Mouse (Mus musculus) limb, embryonic 15.5 days (tissue): ENCODE results near the gene Ms4a15. TPM values are rescaled to one million over a fixed set of nuclear protein-coding genes. Genes with fewer than 3 reads are reported as not detected.

Source experiments
- ATAC-seq: fragments of 200-750 bp; cut with Nextera tagmentation; 2 replicates; pipeline ENCODE4 v1.8.0; 2017; ENCODE audit warnings: low read depth, moderate TSS enrichment; ENCODE audit not compliant: insufficient number of reproducible peaks, low FRiP score, low TSS enrichment
- H3K27ac ChIP-seq: fragments of 300-500 bp; sonication (generic); 2 replicates; pipeline ENCODE4 v1.5.1; 2015; ENCODE audit warnings: moderate library complexity, mild to moderate bottlenecking, inconsistent platforms
- H3K27me3 ChIP-seq: fragments of 300-500 bp; sonication (generic); 2 replicates; pipeline ENCODE4 v1.6.1; 2015; ENCODE audit warnings: inconsistent platforms
- H3K36me3 ChIP-seq: fragments of 300-500 bp; sonication (generic); 2 replicates; pipeline ENCODE4 v1.6.1; 2015; ENCODE audit warnings: inconsistent platforms
- H3K4me1 ChIP-seq: fragments of 300-500 bp; sonication (generic); 2 replicates; pipeline ENCODE4 v1.6.1; 2015; ENCODE audit warnings: inconsistent platforms
- H3K4me2 ChIP-seq: fragments of 300-500 bp; sonication (generic); 2 replicates; pipeline ENCODE4 v1.6.1; 2015; ENCODE audit warnings: mild to moderate bottlenecking, inconsistent platforms
- H3K4me3 ChIP-seq: fragments of 300-500 bp; sonication (generic); 2 replicates; pipeline ENCODE4 v1.5.1; 2015; ENCODE audit warnings: mild to moderate bottlenecking, inconsistent platforms
- H3K9ac ChIP-seq: fragments of 300-500 bp; sonication (generic); 2 replicates; pipeline ENCODE4 v1.6.1; 2015; ENCODE audit warnings: inconsistent platforms
- H3K9me3 ChIP-seq: fragments of 300-500 bp; sonication (generic); 2 replicates; pipeline ENCODE4 v1.6.1; 2016; ENCODE audit warnings: inconsistent platforms
- WGBS: fragments of 180-500 bp; shearing (Covaris S2); methylation state at CpG from one replicate; pipeline ENCODE4 v1.1.7; 2015; 5-methylcytosine and 5-hydroxymethylcytosine counted together
- polyA plus RNA-seq: library from polyadenylated mRNA; unstranded; fragments of >200 nt; fragmentation: Nextera tagmentation; extraction: Ambion mirVana; gene quantifications from 2 replicates; pipeline ENCODE4 v1.2.1, GENCODE M21; 2015

The Ms4a15 gene
- polyA plus RNA-seq, 1 experiment from 2014 or later = not detected

DNA sequence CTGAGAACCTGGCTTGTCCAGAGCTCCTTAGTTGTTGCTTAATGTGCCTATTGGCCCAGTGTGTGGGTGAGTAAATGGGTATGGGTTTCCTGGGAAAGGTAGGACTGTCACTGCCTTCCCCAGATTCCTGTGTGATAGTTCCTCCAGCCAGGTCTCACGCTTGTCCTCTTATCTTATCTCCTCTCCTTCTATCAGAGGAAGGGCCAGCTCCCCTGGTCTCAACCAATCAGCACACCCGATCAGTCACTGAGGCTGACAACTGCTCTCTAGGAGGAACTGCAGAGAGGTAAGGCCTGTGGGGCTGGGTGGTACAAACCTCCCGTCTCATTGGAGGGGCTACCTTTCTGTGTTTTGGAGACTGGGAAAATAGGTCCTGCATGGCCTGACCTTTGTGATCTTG lies 54.3 kb downstream of the Ms4a15 start:
- ATAC-seq = no peak
- Histone ChIP-seq H3K9ac (no peak overlapping the region), H3K27ac (no peak overlapping the region), H3K27me3 (no peaks in the 10 kb centered on the region), H3K9me3 (no peaks in the 10 kb centered on the region), H3K4me1 (peaks cover 18% of the 10 kb centered on the region), H3K4me2 (no peak overlapping the region), H3K36me3 (peaks cover 22% of the 10 kb centered on the region), H3K4me3 (no peak overlapping the region)
- WGBS = 35% methylated on average over 3 of the region's 3 CpGs

DNA sequence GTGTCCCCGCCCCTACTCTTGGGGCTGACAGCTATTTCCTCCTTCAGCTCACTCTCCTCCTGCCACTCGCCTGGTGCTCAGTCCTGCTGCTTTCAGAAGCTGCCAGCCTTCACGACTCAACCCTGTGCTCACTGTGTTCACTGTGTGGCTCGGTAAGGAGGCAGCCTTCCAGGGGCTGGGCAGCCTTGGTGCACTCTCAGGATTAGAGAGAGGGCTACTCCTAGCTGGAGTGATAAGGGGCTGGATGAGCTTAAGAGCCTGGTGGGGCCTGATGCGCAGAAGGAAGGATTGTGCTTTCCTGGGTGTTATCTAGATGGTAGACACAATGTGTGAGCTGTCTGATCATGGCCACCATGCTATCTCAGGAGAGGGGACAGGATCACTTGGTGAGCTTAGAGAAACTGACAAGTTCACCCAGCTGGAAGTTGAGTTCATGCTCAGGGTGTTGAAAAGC lies 55.9 kb downstream of the Ms4a15 start, which contains the start of gene Ptgdr2:
TSS of gene Ptgdr2 (plus strand) at position 51 of the 454 bp plus-strand sequence.
- Histone ChIP-seq H3K9ac (no peak within 1 kb of the TSS), H3K4me2 (no peak within 1 kb of the TSS), H3K4me1 (peaks cover 18% of the 10 kb centered on the region), H3K27me3 (no peaks in the 10 kb centered on the region), H3K27ac (no peak within 1 kb of the TSS), H3K4me3 (no peak within 1 kb of the TSS), H3K9me3 (no peaks in the 10 kb centered on the region), H3K36me3 (peaks cover 6% of the 10 kb centered on the region)
- WGBS = 43% methylated on average over 5 of the region's 5 CpGs
- ATAC-seq = no peak

DNA sequence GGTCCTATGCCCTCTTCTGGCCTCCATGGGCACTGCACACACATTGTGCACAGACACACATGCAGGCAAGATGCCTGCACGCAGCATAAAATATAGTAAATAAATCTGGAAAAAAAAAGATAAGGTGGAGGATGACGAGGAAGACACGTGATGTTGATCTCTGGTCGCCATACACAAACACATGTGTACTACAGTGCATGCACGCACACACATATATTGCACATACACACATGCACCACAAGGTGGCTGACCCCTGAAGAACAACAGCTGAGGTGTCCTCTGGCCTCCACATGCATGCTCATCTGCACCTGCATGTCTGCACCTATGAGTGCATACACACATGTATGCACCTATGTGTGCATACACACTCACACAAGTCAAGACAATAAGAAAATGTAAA lies 57.0 kb downstream of the Ms4a15 start:
- Histone ChIP-seq H3K36me3 (no peaks in the 10 kb centered on the region), H3K4me3 (no peak overlapping the region), H3K4me2 (no peak overlapping the region), H3K4me1 (peaks cover 12% of the 10 kb centered on the region), H3K27me3 (no peaks in the 10 kb centered on the region), H3K9me3 (no peaks in the 10 kb centered on the region), H3K9ac (no peak overlapping the region), H3K27ac (no peak overlapping the region)
- WGBS = 87% methylated on average over 5 of the region's 5 CpGs
- no peak for ATAC-seq

DNA sequence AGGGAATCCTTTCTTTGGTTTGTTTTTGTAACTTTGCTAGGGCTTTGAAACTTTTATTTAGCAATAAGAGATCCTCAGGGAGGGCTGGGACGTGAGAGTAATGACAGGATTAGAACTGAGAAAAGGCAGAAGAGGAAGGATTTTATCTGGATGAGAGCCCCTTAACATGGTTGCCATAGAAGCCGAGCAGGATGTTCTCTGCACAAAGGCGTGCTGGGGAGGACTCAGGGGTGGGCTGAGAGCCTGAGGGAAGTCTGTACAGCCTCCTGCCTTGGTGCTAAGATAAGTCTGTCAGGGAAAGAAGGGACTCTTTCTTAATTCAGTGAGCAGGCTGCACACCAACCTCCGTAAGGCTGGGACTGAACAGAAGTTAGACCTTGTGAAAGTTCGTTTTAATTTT lies 58.0 kb downstream of the Ms4a15 start:
- Histone ChIP-seq H3K4me2 (no peak overlapping the region), H3K4me3 (no peak overlapping the region), H3K27ac (no peak overlapping the region), H3K9ac (no peak overlapping the region), H3K9me3 (no peaks in the 10 kb centered on the region), H3K4me1 (peaks cover 2% of the 10 kb centered on the region), H3K27me3 (no peaks in the 10 kb centered on the region), H3K36me3 (no peaks in the 10 kb centered on the region)
- 54% methylated on average over 5 of the region's 5 CpGs for WGBS
- ATAC-seq = no peak

GRCm38 (mm10) chr19:10930641-10931040 lies 62.4 kb downstream of the Ms4a15 start:
- H3K4me2 ChIP-seq = no peak overlapping the region
- H3K9ac ChIP-seq = no peak overlapping the region
- H3K9me3 ChIP-seq = no peaks in the 10 kb centered on the region
- no peaks in the 10 kb centered on the region for H3K4me1 ChIP-seq
- H3K4me3 ChIP-seq = no peak overlapping the region
- H3K27me3 ChIP-seq = no peaks in the 10 kb centered on the region
- no peak overlapping the region for H3K27ac ChIP-seq
- no peaks in the 10 kb centered on the region for H3K36me3 ChIP-seq
- WGBS = 75% methylated on average over 2 of the region's 2 CpGs
- no peak for ATAC-seq

Other genes starting within 250 kb of the Ms4a15 start
- not detected in 2 replicates for gene Cd6, start 163.2 kb downstream of the Ms4a15 start, polyA plus RNA-seq
- gene Slc15a3, start 153.5 kb downstream of the Ms4a15 start, polyA plus RNA-seq = 5.0 and 5.1 TPM in 2 replicates
- gene Tmem132a, start 123.3 kb downstream of the Ms4a15 start, polyA plus RNA-seq = 65.2 and 67.4 TPM in 2 replicates
- 138 and 163 TPM in 2 replicates for gene Tmem109, start 111.2 kb downstream of the Ms4a15 start, polyA plus RNA-seq
- 35.7 and 40.6 TPM in 2 replicates for gene Prpf19, start 98.0 kb downstream of the Ms4a15 start, polyA plus RNA-seq
- gene Zp1, start 72.6 kb downstream of the Ms4a15 start, polyA plus RNA-seq = not detected in 2 replicates
- gene Ptgdr2, start 56.1 kb downstream of the Ms4a15 start, polyA plus RNA-seq = 0.09 TPM in 1 of 2 replicates, not detected in the other
- 25.4 and 28.7 TPM in 2 replicates for gene Ccdc86, start 44.0 kb downstream of the Ms4a15 start, polyA plus RNA-seq
- gene Ms4a10, start 18.6 kb downstream of the Ms4a15 start, polyA plus RNA-seq = 0.35 and 0.73 TPM in 2 replicates
- gene Ms4a18, start 24.8 kb upstream of the Ms4a15 start, polyA plus RNA-seq = not detected in 2 replicates
- gene Ms4a8a, start 87.9 kb upstream of the Ms4a15 start, polyA plus RNA-seq = not detected in 2 replicates
- not detected in 2 replicates for gene 1700017D01Rik, start 137.6 kb upstream of the Ms4a15 start, polyA plus RNA-seq
- gene 1700025F22Rik, start 172.1 kb upstream of the Ms4a15 start, polyA plus RNA-seq = not detected in 2 replicates
- gene Ms4a13, start 203.5 kb upstream of the Ms4a15 start, polyA plus RNA-seq = not detected in 2 replicates
- gene Ms4a12, start 239.2 kb upstream of the Ms4a15 start, polyA plus RNA-seq = not detected in 2 replicates